Mouse (Mus musculus) testis, postnatal 10 days (tissue): ENCODE measurements at regions not wholly inside any gene's neighbourhood (a gene's known extent, or its start where the extent isn't known, plus 50 kb on each side); places are given as distances from the start of the nearest gene placed in this dataset.

Source experiments
- DNase-seq: peaks from one replicate; pipeline ENCODE4 v3.0.0; 2021; ENCODE audit warnings: low spot score

DNA sequence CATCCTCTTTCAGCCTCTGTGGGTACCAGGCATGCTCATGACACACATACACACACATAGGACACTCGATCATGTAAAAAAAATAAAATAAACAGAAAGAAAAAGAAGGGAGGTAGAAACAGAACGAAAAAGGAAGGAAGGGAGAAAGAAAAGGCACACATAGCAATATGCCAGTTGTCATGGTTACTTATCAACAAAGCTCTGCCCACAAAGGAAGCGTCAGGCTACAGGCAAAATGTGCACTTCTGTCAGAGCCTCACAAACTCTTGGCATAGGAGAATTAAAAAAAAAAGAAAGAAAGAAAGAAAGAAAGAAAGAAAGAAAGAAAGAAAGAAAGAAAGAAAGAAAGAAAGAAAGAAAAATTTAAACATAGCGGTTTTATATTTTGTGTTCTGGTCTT lies 56.9 kb upstream of the Sox2 start:
- no peak for DNase-seq

GRCm38 (mm10) chr3:34577896-34578530 lies 72.2 kb upstream of the Sox2 start:
- DNase-seq: no peak

DNA sequence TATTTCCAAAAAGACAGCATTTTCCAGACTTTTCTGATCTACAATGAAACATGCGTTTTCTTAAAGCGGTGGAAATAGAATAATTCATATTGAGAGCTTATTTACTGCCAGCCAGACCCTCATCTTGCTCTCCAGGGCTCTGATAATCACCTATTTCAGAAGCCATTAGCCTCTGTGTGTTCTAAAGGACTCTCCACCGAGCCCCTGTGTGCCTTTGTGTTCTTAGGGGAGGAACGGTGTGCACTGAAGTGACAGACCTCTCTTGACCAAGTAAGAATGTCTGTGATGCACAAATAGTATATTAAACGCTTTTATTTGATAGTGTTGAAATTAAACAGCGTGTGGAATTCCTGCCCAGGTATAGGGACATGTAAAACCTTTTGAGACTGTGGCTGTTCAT lies 73.1 kb upstream of the Sox2 start:
- no peak for DNase-seq

DNA sequence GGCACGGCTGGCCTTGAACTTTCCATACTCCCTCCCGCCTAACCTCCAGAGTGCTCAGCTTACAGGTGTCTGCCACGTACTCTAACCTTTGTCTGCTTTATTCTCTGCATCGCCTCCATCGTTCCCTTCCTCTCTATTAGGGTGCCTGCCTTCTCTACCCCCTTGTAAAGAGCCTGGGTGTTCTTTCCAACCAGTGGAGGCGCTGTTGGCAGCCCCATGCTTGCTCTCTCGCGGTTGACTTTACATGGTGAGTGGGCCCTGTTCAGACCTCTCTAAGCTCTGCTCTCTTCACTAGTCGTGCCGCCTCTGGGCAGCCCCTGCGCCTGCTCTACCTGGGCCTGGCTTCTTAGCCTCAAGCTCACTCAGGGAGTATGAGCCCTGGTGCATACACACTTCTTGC lies 74.0 kb upstream of the Sox2 start:
- DNase-seq: no peak

- DNase-seq: no peak
Measured at GRCm38 (mm10) chr3:34574711-34575350, 75.4 kb upstream of the Sox2 start.

GRCm38 (mm10) chr3:34573312-34573711 lies 76.9 kb upstream of the Sox2 start:
- no peak for DNase-seq

GRCm38 (mm10) chr3:34572081-34572480 lies 78.1 kb upstream of the Sox2 start:
- no peak for DNase-seq

DNA sequence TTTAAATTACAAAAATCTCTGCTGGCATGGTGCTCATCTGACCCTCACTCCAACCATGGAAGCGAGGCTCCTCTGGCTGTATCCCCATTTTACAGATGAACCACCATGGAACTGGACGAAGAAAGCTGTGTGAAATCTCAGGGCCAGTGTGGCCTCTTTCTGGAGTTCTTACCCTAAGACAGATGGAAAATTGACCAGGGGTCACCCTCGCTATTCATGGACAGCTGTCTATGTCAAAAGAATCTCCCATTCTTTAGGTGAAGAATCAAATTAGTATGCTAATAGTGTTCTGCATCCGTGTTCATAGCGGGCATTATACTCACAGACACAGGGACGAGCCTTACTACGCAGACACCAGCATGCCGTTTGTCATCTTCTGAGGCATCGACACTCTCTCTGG lies 78.6 kb upstream of the Sox2 start:
- no peak for DNase-seq

DNA sequence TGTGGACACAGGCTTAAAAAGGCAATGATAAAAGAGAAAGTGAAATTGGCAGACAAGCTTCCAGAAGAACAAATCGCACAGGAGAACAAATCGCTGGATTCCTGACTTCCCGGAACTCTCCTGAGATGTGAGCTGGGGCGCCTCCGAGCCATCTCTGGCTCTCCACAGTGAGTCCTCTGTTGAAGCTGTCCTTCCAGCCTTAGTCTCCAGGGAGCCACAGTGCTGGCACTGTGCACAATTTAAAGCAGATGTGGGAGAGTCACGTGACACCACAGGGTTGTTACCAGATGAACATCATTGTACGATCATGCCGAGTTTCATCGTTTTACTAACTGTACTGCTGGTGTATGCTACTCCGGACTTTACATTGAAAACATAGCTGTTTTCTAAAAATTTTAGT lies 80.2 kb upstream of the Sox2 start:
- DNase-seq: no peak

DNA sequence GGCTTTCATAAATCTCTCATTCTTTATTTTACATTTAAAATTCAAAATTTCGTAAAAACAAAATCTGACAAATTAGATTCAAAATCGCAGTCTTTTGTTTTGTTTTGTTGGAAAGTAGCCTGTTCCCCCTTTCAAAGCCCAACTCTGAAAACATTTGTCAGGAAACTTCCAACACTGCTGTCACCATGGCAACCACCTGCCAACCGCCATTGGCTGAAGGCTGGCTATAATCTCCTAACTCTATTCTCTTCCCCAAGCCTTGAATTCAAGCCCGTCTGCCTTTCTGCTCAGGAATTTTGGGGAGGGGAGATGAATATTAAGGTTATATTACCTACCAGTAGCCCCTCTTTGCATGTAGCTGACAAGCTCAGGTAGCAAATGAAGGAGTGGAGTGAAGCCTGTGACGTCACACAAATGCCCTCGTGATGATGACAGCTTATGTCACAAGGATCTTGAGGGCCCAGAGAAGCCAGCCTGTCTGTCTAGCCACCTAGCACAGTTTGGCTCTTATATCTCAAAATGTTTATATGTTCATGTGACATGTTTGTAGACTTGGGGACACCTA lies 82.0 kb upstream of the Sox2 start:
- DNase-seq: no peak

DNA sequence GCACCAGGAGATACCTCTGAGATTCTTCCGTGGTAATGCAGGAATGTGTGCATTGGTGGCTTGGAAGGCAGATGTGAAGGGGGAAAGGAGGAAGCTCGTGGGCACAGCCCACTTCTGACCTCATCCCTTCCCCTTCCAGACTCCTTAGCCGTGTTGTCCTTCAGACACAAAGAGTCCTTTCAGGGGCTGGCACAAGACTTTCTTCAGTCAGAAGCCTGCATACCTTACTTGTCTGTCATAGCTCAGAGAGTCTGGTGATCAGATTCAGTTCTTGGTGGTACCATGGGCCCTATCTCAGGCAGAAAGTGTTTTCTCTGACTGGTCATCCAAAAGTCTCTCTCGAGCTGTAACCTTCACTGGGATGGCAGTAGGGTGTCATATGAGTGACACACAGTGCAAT lies 84.8 kb upstream of the Sox2 start:
- no peak for DNase-seq

GRCm38 (mm10) chr3:34562893-34563292 lies 87.3 kb upstream of the Sox2 start:
- DNase-seq: no peak

DNA sequence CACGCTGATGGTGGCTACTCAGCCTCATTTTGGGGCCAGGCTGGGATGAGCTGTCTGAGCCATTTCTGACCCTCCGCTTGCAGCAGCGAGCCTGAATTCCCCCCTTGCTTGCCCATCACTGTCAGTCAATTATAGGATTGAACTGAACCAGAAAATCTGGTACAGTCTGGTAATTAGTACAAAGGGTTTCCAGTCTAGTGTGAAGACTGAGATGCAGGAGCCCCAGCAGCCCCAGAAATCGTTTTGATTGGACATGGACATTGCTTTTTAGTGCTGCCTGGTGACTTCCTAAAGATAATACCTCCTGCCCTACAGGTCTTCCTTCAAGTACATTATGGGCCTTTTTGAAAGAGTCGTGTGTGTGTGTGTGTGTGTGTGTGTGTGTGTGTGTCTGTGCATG lies 88.5 kb upstream of the Sox2 start:
- DNase-seq: no peak

GRCm38 (mm10) chr3:34559841-34560703 lies 90.1 kb upstream of the Sox2 start:
- DNase-seq: no peak

- no peak for DNase-seq
Measured at GRCm38 (mm10) chr3:34558821-34559520, 91.2 kb upstream of the Sox2 start.

- no peak for DNase-seq
Measured at GRCm38 (mm10) chr3:34552542-34553208, 97.5 kb upstream of the Sox2 start.

DNA sequence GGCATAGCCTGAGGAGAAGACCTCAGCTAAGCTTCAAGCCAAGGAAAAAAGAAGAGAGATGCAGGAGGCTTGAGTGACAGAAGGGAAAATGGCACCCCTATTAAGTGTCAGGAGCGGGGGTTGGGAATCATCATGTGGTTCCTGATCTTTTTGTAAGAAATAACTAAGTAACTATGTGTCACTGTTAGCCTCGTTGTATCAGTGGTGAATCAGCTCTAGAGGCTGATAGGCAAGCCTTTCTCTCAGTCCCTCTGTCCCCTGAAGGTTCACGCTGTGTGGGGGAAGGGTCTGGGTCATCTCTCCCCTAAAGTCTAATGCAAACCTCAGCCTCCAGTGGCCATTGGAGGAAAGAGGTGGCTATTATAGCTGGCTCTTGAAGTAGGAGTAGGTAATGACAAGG lies 99.1 kb upstream of the Sox2 start:
- no peak for DNase-seq

DNA sequence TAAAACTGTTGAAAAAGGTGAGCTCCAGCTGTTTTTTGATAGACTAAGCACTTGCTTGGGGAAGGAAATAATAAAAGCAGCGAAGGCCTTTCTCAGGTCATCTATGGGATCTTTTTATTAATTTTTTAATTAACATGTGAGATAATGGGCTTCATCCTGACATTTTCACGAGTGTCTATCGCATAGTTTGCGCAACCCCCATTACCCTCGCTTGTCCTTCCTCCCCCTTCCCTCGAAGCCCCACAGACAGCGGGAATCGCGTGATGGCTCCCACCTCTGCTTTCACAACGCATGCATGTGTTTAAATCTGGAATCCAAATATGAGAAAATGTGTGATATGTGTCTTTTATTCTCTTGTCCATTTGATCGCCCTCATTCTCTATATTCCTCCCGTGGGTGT lies 100.0 kb upstream of the Sox2 start:
- DNase-seq: no peak

DNA sequence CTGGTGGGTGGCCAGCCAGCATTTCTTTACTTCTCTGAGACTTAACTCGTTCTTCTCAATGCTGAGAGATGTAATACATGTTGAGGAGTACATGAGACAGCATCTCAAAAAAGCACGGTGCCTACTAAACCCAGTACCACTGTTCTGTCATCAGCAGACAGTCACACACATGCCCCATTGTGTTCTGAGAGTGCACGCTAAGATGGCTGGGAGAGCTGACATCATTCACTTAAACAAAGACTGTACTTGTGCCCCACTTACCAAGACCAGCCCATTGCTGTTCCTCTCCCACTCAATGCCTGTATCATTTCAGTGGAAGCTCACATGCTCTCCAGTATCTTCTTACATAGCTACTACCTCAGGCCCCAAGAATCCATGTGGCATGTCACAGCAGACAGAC lies 117.8 kb upstream of the Sox2 start:
- DNase-seq: no peak

DNA sequence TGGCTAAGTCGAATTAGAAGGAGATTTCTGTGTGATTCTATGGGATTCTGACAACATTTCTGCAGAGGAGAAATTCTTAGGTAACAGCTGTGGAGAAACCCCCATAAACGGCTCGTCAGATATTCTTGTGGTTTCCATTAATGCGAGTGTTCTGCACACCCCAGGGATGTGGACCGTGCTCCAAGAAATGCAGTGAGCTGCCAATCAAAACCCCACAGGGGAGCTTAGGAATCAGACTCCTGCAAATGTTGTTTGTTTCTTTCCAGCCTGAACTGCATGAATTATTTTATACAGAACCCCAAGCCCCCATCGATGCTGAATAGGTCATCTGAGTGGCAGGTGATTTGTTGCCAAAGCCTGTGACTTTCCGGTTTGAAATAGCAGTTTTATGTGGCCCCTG lies 118.4 kb upstream of the Sox2 start:
- no peak for DNase-seq

GRCm38 (mm10) chr3:34527546-34527945 lies 122.7 kb upstream of the Sox2 start:
- no peak for DNase-seq

- no peak for DNase-seq
Measured at GRCm38 (mm10) chr3:34525730-34526129, 124.5 kb upstream of the Sox2 start.
